Mouse (Mus musculus) monocyte, adult 5-6 weeks (primary cell): ENCODE data around the gene Fbxo11. TPM values are rescaled to one million over a fixed set of nuclear protein-coding genes. Genes with fewer than 3 reads are reported as not detected.
"Not testable (repeated sequence)": the region's sequence is repeated elsewhere in the genome, so short reads cannot be mapped to it uniquely, and the experiment has no call there.

Experiments used
- ATAC-seq: fragments of 153-309, 156-312 bp; replicated peaks from 2 replicates; pipeline ENCODE4 v1.8.0; 2017; ENCODE audit warnings: mild to moderate bottlenecking; ENCODE audit not compliant: low TSS enrichment, insufficient number of reproducible peaks, severe bottlenecking, poor library complexity, low FRiP score
- total RNA-seq: library from RNA; stranded (forward); fragments of 200-1000, 200-491, 200-594 nt; gene quantifications from 3 replicates; pipeline ENCODE4 v1.2.3, GENCODE M21; 2017

Gene Fbxo11
- total RNA-seq, 1 experiment from 2014 or later = 75.5 TPM

- no peak for ATAC-seq
Observed at GRCm38 (mm10) chr17:88029194-88029970, 35.7 kb downstream of the Fbxo11 start.

DNA sequence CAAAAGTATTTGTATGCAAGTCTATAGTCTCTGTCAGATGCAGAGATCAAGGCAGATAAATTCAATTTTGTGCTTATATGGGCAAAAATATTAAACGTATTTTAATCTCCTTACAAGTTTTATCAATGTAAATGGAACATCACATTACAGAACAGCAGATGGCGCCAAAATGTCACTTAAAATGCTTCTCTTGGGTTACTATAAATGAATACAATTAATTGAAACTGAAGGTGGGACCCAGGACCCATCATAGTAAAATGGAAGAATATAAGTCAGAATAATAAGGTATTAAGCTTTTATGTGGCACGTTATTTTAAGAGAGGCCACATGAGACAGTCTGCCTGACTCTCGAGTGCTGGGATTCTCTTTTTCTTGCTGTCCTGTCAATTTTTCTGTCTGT lies 39.9 kb downstream of the Fbxo11 start:
- ATAC-seq = no peak

GRCm38 (mm10) chr17:88023924-88024323 lies 41.2 kb downstream of the Fbxo11 start:
- ATAC-seq = no peak

GRCm38 (mm10) chr17:88016027-88016426 lies 49.1 kb downstream of the Fbxo11 start:
- not testable (repeated sequence) for ATAC-seq

DNA sequence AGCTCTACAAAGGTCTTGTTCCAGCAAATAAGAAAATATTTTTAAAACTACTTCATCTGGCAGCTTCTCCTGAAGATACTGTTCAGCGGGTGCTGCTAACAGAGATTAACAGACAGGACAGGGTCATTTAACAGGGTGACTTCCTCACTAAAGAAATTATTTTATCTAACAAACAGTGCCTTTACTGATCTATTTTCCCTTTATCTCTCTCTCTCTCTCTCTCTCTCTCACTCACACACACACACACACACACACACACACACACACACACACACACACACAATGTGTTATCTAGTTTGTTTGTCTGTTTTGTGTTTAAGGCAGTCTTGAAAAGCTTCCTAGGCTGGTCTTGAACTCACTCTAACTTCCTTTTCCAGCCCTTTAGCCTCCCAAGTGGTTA lies 50.6 kb downstream of the Fbxo11 start:
- no peak for ATAC-seq

- ATAC-seq = no peak
Observed at GRCm38 (mm10) chr17:88006956-88007355, 58.1 kb downstream of the Fbxo11 start.

DNA sequence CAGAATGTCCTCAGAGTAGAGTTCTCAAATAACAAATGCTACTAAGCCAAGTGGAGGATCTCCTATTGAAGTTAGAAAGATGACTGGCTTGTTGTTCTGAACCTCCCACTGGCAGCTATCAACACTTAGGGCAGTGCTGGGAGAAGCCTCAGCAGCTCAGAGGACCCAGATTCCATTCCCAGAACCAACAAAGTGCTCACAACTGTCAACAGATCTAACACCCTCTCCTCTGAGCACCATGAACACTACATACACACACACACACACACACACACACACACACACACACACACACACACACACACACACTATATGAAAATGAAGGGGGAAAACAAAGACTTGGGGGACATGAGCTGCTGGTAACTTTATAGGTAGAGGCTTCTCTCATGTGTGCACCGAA lies 60.2 kb downstream of the Fbxo11 start:
- ATAC-seq = no peak

GRCm38 (mm10) chr17:87997808-87998207 lies 67.3 kb downstream of the Fbxo11 start:
- no peak for ATAC-seq

DNA sequence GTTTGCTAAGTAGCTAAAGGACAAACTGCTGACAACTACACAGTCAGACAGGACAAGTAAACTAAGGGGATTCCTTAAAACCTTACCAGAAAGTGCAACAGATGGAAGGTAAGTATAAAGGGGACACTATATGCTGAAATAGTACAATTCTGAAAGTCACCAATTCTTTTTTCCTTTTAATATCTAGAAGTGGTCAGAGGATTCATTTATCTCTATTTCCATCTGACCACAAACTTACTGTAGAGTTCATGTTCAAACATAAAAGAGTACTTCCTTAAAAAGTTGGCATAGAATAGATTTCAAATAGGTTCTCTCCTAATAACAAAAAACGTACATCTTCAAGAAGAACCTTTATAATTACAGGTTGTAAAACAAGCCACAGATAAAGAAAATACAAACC lies 71.8 kb downstream of the Fbxo11 start:
- no peak for ATAC-seq

GRCm38 (mm10) chr17:87992154-87992553 lies 72.9 kb downstream of the Fbxo11 start:
- ATAC-seq = no peak

DNA sequence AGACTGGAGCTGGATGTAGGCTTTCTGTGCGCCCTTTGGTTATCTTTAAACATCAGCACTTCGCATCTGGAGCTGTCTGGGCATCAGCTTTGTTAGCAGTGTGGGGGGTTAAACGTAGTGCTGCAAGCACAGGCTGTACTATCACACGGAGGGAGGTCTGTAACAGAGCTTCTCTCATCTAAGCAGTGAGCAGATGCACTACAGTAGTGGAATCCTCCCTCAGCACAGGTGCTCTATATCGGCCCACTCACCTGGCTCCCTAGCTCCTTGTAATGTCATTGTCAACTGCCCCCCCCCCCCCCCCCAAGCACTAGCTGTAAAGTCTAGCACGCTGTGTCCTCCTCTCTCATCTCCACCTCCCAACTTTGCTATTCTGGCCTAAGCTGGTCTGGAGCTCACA lies 77.6 kb downstream of the Fbxo11 start:
- no peak for ATAC-seq

DNA sequence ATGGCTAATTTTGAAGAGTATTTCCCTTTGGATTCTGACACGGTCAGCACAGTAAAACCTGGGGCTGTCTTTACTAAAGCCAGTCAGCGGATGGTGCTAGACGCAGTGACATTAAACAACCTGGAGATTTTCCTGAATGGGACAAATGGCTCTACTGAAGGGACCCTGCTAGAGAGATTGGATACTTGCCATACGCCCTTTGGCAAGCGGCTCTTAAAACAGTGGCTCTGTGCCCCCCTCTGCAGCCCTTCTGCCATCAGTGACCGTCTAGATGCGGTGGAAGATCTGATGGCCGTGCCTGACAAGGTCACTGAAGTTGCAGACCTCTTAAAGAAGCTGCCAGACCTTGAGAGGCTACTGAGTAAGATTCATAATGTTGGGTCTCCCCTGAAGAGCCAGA lies 79.2 kb downstream of the Fbxo11 start:
- ATAC-seq = no peak

GRCm38 (mm10) chr17:87984440-87985214 lies 80.5 kb downstream of the Fbxo11 start:
- ATAC-seq = peak; percentile 90

GRCm38 (mm10) chr17:87983313-87983712 lies 81.8 kb downstream of the Fbxo11 start:
- ATAC-seq = no peak

- ATAC-seq = no peak
Observed at GRCm38 (mm10) chr17:87982112-87982511, 83.0 kb downstream of the Fbxo11 start.

- not testable (repeated sequence) for ATAC-seq
Observed at GRCm38 (mm10) chr17:87979696-87980095, 85.4 kb downstream of the Fbxo11 start.

DNA sequence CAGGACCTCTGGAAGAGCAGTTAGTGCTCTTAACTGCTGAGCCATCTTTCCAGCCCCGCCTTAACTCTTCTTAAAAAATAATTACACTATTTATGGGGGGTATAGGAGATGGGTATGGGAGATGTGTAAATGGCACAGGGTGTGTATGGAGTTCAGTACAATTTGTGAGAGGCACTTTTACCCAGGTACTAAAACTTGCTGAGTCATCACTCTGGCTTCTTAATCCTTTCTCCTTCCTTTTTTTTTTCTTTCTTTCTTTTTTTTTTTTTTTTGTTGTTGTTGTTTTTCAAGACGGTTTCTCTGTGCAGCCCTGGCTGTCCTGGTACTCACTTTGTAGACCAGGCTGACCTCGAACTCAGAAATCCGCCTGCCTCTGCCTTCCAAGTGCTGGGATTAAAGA lies 88.2 kb downstream of the Fbxo11 start:
- not testable (repeated sequence) for ATAC-seq

- ATAC-seq = no peak
Observed at GRCm38 (mm10) chr17:87976154-87976806, 88.8 kb downstream of the Fbxo11 start.

DNA sequence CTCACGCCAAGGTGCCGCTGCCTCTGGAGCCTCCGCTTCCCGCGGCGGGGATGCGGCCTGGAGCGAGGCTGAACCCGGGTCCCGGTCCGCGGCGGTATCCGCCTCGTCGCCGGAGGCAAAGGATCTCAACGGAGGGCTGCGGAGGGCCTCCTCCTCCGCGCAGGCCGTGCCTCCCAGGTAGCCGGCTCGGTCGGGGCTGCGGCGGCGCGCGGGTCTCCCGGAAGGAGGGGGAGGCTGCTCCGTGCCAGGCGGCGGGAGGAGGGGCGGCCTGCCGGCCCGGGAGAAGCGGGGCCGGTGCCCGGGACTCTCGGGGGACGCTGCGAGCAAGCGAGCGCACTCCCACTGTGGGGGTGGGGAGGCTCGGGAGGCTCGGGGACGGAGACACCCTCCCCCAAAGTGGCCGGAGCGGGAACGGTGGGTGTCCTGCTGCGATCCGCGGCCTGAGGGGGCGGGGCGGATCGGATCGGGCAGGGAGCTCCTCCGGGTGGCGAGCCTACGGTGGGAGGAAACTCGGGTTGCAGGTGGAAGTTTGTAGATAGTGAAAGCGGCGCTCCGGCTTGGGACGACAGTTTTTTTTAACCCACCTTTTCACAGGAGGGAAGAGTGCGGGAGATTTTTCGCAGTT lies 89.8 kb downstream of the Fbxo11 start:
- ATAC-seq = 0 out of 2 replicates have a peak, but pooled peaks have one; percentile 11
